Mouse (Mus musculus): ENCODE data around the gene Col6a1. TPM values are rescaled to one million over a fixed set of nuclear protein-coding genes. Genes with fewer than 3 reads are reported as not detected.

The Col6a1 gene
- total RNA-seq, 1 experiment from 2014 or later, result 469 TPM

DNA sequence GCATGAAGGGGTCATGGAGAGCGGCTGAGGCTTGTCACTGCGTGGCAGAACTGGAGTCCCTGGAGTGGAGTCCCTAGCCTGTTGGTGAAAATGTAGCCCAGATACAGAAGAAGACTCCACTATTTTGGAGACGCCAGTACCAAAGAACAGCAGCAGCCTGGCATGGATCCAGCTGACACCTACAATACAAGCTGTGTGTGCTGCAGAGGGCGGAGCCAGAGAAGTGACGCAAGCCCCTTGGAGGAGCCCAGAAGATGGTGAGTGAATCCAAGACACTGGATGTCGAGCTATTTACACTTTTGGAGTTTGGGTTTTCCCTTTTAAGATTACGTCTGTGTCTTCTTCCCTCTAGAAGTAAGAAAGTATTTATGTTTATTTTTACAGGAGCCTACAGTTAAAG lies 47.8 kb downstream of the Col6a1 start:
- DNase-seq, result no peak

DNA sequence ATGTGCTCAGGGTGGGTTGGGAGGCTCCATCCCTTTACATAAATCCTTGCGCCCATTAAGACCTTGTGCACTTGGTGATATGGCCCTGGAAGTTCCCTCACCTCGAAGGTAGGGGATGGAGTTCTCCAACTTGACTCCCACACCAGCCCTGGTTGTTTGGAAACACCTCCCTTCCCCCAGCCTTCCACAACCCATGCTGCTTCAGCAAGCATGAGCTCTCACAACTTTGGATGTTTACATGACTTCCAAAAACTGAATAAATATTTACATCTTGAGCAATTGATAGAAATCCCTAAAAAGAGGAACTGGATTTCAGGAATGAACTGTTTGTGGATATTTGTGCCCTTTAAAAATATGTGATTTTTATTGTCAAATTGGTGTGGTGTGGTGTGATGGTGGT lies 50.7 kb downstream of the Col6a1 start:
- no peak for DNase-seq

DNA sequence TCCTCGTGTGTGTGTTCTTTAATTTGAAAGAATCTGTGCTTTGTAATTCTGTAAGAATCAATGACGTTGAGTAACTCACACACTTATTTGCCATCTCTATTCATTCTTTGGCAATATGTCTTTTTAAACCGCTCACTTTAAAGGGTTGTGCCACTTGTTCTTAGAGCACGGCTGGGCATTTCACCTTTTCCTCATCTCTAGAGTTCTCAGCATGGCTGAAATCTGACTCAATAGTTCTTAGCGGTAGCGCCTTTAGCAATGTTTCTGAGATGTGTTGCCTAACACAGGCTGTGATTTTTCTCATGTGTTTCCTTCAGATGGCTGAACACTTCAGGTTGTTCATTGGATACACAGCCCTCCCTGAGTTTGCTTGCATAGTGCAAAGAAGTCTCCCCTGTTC lies 51.4 kb downstream of the Col6a1 start:
- DNase-seq, result no peak

DNA sequence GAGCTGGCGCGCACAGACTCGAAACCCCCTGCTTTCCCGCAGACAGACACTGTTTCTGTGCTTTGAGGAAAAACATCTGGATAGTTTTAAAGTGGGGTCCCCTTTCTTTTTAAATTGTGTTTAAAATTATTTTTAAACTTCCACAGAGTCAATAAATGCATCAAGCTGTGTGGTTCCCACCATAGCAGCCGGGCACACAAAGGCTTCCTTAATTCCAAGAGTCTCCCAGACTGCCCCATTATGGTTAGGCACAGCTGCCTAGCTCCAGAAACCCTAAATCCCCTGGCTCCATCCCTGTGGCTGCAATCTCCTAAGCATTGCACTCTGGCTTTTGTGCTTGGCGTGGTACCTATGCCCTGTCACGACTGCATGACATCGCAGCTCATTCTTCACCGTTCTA lies 54.0 kb downstream of the Col6a1 start:
- no peak for DNase-seq

DNA sequence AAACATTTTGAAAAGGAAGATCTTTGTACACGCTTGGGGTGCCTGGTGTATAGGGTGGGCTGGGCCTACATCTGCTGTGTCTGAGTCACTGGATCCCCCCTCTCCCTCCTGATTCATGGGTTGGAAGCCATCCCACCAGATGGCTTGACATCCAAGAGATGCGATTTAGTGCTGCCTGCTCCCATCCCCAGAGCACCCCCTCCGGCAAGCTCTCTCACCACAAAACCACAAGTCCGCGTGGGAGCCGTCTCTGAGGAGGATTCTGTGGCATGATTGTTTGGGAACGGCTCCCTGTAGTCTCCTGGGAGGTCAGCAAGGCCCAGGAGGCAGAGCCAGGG lies 57.1 kb downstream of the Col6a1 start:
- DNase-seq, result no peak

DNA sequence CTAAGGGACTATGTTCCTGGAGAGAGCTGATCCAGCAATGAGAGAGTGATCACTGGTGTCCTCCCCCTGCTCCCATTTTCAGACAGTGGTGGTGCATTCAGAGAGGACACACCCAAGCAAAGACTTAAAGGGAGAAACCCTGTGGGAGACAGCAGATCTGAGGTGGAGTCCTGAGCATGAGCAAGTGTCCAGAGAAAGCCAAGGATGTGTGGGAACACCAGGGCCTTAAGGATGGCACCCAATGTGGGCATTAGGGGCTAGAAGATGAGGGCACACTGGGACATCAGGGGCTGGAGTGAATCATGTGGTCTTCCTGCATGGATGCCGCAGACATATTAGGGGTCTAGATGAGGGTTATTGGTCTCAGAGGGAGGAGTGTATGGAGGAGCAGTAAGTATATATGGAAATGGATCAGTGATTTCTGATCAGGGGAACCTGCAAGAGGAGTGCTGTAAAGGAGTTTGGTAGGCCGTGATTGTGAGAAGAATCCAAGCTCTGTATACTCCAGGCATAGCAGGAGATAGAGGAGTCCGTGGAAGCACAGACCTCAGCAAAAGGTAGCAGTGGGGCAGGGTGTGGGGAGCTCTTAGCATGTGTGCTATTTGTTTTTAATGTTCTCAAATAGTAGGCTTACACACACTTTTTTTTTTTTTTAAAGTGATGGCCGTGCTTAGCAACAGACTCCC lies 57.6 kb downstream of the Col6a1 start:
- no peak for DNase-seq

DNA sequence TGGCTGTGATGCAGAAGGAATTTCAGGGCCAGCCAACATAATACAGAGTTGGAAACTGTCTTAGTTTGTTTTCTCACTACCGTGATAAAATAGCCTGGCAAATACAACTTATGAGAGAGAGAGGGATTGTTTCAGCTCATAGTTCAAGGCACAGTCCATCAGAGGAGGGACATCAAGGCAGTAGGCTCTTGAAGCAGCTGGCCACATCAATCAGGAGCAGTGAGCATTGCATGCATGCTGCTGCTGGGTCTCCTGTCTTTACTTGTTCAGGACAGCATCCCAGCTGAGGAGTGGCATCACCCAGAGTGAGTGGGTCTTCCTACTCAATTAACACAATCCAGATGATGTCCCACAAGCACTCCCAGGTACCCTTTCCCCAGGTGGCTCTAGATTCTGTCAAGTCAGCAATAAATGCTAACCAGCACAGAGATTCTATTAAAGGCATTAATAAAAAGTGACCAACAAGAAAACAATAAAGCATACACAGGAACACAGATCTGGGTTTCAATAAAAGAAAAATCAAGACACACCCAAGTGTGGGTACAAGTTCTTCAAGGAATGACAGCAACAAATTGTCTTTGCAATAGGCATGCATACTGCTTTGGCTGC lies 58.7 kb downstream of the Col6a1 start:
- no peak for DNase-seq

DNA sequence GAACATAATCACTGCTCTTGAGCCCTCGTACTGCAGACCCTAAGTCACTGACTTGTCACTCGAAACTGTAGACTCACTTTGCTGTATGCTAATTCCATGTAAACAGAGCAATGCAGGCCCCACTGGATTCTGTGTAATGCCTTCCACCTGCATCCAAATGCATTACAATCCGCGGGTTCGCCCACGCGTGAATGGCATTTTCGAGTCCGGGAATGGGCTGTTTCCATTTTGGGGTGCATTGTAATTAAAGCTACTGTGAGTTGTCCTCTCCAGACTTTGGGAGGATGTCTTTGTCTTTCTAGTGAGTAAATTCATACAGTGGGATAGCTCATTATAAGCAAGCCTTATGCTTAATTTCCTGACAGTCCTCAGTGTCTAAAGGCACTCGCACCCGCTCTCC lies 60.4 kb downstream of the Col6a1 start:
- no peak for DNase-seq

DNA sequence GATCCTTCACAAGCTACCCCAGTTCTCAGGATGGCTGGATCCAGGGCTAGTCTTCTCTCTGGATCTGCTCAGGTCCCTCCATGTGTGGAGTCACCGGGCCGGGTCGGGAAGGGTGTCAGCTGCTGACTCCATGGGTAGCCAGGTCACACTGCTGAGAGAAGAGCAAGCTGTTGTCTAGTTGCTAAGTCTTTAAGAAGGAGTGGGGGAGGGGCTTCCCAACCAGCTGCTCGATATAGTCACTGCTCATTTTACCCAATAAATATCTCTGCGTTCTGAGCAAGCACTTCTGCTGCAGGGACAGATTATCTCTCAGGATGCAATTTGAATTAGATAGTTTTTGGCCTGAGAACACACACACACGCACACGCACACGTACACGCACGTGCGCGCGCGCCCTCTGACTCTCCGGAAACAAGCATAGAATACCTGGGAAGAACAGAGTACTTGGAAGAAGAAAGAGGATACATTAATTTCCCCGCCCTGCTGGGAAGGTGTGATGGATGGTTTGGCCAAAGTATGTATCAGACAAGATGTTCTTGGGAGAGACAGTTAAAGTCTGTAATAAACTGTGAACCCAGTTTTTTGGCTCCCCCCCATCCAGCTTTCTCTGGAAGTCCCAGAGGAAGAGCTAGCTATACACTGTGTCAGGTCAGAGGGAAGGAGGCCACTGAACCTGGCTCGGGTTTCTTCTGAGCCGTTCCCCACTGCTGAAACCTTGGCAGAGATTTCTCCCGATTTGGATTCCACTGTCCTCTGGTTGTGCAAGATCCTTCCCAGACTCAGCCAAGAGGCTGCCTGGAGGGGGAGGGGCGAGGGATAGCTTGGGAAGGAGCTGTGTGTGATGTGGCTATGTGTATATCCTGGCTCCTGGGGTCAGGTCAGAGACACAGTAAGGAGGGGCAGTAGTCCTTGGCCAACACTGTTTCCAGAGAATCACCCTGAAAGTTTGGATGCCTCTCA lies 61.5 kb downstream of the Col6a1 start:
- peak; percentile 62 for DNase-seq

Other genes with a start within 250 kb of the Col6a1 start
- 116 and 134 TPM in 2 replicates for gene Lss, start 194.6 kb downstream of the Col6a1 start, total RNA-seq (2021)
- gene Spatc1l, start 163.9 kb downstream of the Col6a1 start, total RNA-seq (2021), result not detected in 2 replicates
- gene Ftcd, start 150.5 kb downstream of the Col6a1 start, total RNA-seq (2021), result 2.1 TPM in 1 of 2 replicates, not detected in the other
- gene Col6a2, start 102.5 kb downstream of the Col6a1 start, total RNA-seq (2021), result 29.1 and 32.0 TPM in 2 replicates
- 27.3 and 31.6 TPM in 2 replicates for gene Pcbp3, start 235.7 kb upstream of the Col6a1 start, total RNA-seq (2021)